In the genomic region with DNA sequence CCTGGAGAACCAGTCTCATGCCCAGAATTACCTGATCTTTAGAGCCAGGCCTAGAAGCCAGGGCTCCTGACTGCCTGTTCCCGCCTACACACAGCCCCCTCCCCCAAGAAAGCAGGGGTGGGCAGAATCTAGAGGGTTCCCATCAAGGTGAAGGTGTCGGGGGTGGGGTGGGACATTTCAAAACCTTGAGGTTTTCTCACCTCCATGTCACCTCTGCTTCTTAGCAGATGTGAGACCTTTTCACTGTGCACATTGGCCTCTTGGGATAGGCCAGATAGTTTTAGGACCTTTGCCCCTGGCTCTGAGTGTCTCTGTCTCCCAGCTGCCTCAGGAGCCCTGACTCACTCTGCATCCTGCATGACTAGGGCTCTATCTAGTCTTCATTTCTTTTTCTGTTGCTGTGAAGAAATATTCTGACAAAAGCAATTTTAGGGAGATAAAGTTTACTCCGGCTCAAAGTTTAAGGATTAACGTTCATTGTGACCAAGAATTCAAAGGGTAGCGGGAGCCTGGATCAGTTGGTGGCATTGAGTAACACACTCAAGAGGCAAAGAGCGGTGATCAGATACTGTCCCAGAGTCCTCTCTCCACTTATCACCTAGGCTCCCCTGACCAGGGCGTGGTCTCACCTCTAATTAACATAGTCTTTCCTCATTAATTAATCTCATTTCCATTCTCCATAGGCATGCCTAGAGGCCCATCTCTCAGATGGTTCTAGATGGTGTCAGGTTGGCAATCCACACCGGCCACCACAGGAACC, we compare ENCODE assay signal across 20 mouse cellular contexts. TPM values are rescaled to one million over a fixed set of nuclear protein-coding genes. Genes with fewer than 3 reads are reported as not detected.
A peak's percentile ranks its signal among the peaks of the same experiment; 100 is the strongest.
DNase-seq lines count a peak whose midpoint lies in the region; ATAC-seq and TF ChIP-seq lines count a peak whose summit lies in the region.
"Had no signal": no experiment of that assay in that cellular context is flagged by ENCODE, and none has a peak within 500 bp of the region (broad histone marks: within the 10 kb centered on the region; RNA-seq: fewer than 3 reads in every experiment).

No protein-coding gene starts in this region.

- intact Hi-C loops in left cerebral cortex, postnatal 25 days (cut with DNase I): no loop called here

- peak; percentile 91 for ATAC-seq in intestine, embryonic 16.5 days
- ATAC-seq: hindbrain, embryonic 16.5 days had no signal

- no peak overlapping the region for H3K4me2 ChIP-seq in intestine, embryonic 16.5 days (ENCODE audit: low read depth, low read length)
- H3K4me2 ChIP-seq: embryonic facial prominence, embryonic 15.5 days; forebrain, embryonic 12.5 days; kidney, embryonic 15.5 days; neural tube, embryonic 12.5 days had no signal

- H3K27ac ChIP-seq in layer of hippocampus, adult 2 months: peak overlapping the region; percentile 90; the same call in 1 of the 2 replicates
- H3K27ac ChIP-seq in intestine, embryonic 16.5 days (ENCODE audit: low read length): peak overlapping the region; percentile 77
- H3K27ac ChIP-seq: embryonic facial prominence, embryonic 15.5 days; forebrain, embryonic 12.5 days; kidney, embryonic 15.5 days; macrophage; neural tube, embryonic 12.5 days had no signal

- H3K4me3 ChIP-seq in layer of hippocampus, adult 2 months: no peak overlapping the region
- H3K4me3 ChIP-seq in intestine, embryonic 16.5 days (ENCODE audit: low read length): no peak overlapping the region
- H3K4me3 ChIP-seq: embryonic facial prominence, embryonic 15.5 days; forebrain, embryonic 12.5 days; kidney, embryonic 15.5 days; neural tube, embryonic 12.5 days had no signal

- no peaks in the 10 kb centered on the region for H3K27me3 ChIP-seq in intestine, embryonic 16.5 days (replicated peaks; ENCODE audit: control insufficient read depth, insufficient read depth, low read length)
- H3K27me3 ChIP-seq: embryonic facial prominence, embryonic 15.5 days; forebrain, embryonic 12.5 days; kidney, embryonic 15.5 days; neural tube, embryonic 12.5 days had no signal

- WGBS in intestine, embryonic 16.5 days: 73% methylated on average over 8 of the region's 8 CpGs

- TF ChIP-seq CTCF in layer of hippocampus, adult 2 months (conservative IDR thresholded peaks at IDR 0.05): no peak

- no peaks in the 10 kb centered on the region for H3K9me3 ChIP-seq in intestine, embryonic 16.5 days (ENCODE audit: control insufficient read depth, low read length)
- H3K9me3 ChIP-seq: embryonic facial prominence, embryonic 15.5 days; forebrain, embryonic 12.5 days; kidney, embryonic 15.5 days; neural tube, embryonic 12.5 days had no signal

- no peak overlapping the region for H3K9ac ChIP-seq in intestine, embryonic 16.5 days (ENCODE audit: low read depth, low read length)
- H3K9ac ChIP-seq: embryonic facial prominence, embryonic 15.5 days; forebrain, embryonic 12.5 days; kidney, embryonic 15.5 days; neural tube, embryonic 12.5 days had no signal

- H3K4me1 ChIP-seq in intestine, embryonic 16.5 days (ENCODE audit: control insufficient read depth, insufficient read depth, low read length): peaks cover 59% of the 10 kb centered on the region
- H3K4me1 ChIP-seq: forebrain, embryonic 12.5 days; neural tube, embryonic 12.5 days had no signal

- DNase-seq in layer of hippocampus, adult 2 months (ENCODE audit: low spot score in 2 of 2): no peak
- no peak for DNase-seq in layer of hippocampus, postnatal 36 days
- DNase-seq in 3T3-L1 (ENCODE audit: low read depth, low spot score) (peak; percentile 33), A20 (ENCODE audit: low read depth, low spot score) (peak; percentile 32)
- DNase-seq in left cerebral cortex, postnatal 25 days (ENCODE audit: low spot score in 2 of 2): no peak
- no peak for DNase-seq in urinary bladder, postnatal 14 days (ENCODE audit: low spot score)
- DNase-seq: adrenal gland, adult 2 months; cerebellum, adult 9-10 months; heart, postnatal 14 days; liver; lung, adult 18-20 months; right cerebral cortex, postnatal 25 days had no signal

- H3K36me3 ChIP-seq in intestine, embryonic 16.5 days (ENCODE audit: control insufficient read depth, insufficient read depth, low read length): no peaks in the 10 kb centered on the region
- H3K36me3 ChIP-seq: embryonic facial prominence, embryonic 15.5 days; forebrain, embryonic 12.5 days; kidney, embryonic 15.5 days; neural tube, embryonic 12.5 days had no signal

RNA-seq across cellular contexts. Expression of a gene that starts 29.1 kb away (rescaled TPM):
- 100 to 1,000 TPM in 1 of 2 experiments, 10 to 100 TPM in 1; 94.4 to 102 TPM for total RNA-seq in layer of hippocampus, adult 2 months (2021)
- 10 to 100 TPM; 87.3 to 90.3 TPM for total RNA-seq in layer of hippocampus, postnatal 36 days (2021)
- 0.54 and 0.72 TPM in 2 replicates for polyA plus RNA-seq in intestine, embryonic 16.5 days (2015; fragmentation: Nextera tagmentation; extraction: Ambion mirVana)
- total RNA-seq in left cerebral cortex, postnatal 25 days (2021): 100 to 1,000 TPM; 139 to 145 TPM

RNA-seq across cellular contexts. Expression of a gene that starts 37.2 kb away (rescaled TPM):
- 1 to 10 TPM in 1 of 2 experiments, under 1 TPM in 1; 0.79 to 1.7 TPM for total RNA-seq in layer of hippocampus, adult 2 months (2021)
- 1 to 10 TPM; 1.5 to 2.0 TPM for total RNA-seq in layer of hippocampus, postnatal 36 days (2021)
- polyA plus RNA-seq in intestine, embryonic 16.5 days (2015; fragmentation: Nextera tagmentation; extraction: Ambion mirVana): 6.4 and 22.4 TPM in 2 replicates
- total RNA-seq in left cerebral cortex, postnatal 25 days (2021): 1 to 10 TPM; 3.5 to 6.7 TPM
- total RNA-seq: heart, adult 18-20 months had no signal
- polyA plus RNA-seq: macrophage; neural tube, embryonic 12.5 days had no signal

RNA-seq across cellular contexts. Expression of a gene that starts 58.2 kb away (rescaled TPM):
- total RNA-seq in layer of hippocampus, adult 2 months (2021): 10 to 100 TPM; 98.5 to 98.7 TPM
- total RNA-seq in layer of hippocampus, postnatal 36 days (2021): 100 to 1,000 TPM in 1 of 2 experiments, 10 to 100 TPM in 1; 94.3 to 102 TPM
- 91.3 and 91.6 TPM in 2 replicates for polyA plus RNA-seq in intestine, embryonic 16.5 days (2015; fragmentation: Nextera tagmentation; extraction: Ambion mirVana)
- 100 to 1,000 TPM; 103 to 113 TPM for total RNA-seq in left cerebral cortex, postnatal 25 days (2021)

Comparison
In these comparisons a context has a peak if more than half of its experiments do, and no peak if none do; other contexts are left out.
1. DNase-seq: peak in 3T3-L1 (single experiment) and A20 (single experiment); none in layer of hippocampus, adult 2 months (0 of 2), layer of hippocampus, postnatal 36 days (0 of 2), left cerebral cortex, postnatal 25 days (0 of 2) and urinary bladder, postnatal 14 days (single experiment).